In genomic region chr10:96080440-96081381, GRCm38 (mm10) we compare ENCODE assay signal across 8 mouse cellular contexts. TPM values are rescaled to one million over a fixed set of nuclear protein-coding genes. Genes with fewer than 3 reads are reported as not detected.
DNase-seq lines count a peak whose midpoint lies in the region; ATAC-seq lines count a peak whose summit lies in the region.

No protein-coding gene starts in this region.

- peak; percentile 61; the same call in 1 of the 2 replicates for ATAC-seq in frontal cortex, adult (ENCODE audit: low TSS enrichment)

- no peak for DNase-seq in frontal cortex, postnatal 14 days (ENCODE audit: low spot score in 2 of 2)
- peak; percentile 68 for DNase-seq in 416B (ENCODE audit: low read depth)
- DNase-seq in brain, adult 2 months (ENCODE audit: low read depth, low spot score), result peak; percentile 33
- DNase-seq in heart, postnatal 4 days, result peak; percentile 27
- DNase-seq in natural killer cell, adult 2 months (ENCODE audit: low spot score in 2 of 2), result peak; percentile 9 to 30
- no peak for DNase-seq in ovary, postnatal 36 days (ENCODE audit: low spot score)
- DNase-seq in cerebellum, adult 8-10 months, result no peak

RNA-seq across cellular contexts. Expression of gene Gm5426, which starts 55.7 kb away (rescaled TPM):
- not detected for total RNA-seq in heart, postnatal 4 days (2021)

Comparison
In these comparisons a context has a peak if more than half of its experiments do, and no peak if none do; other contexts are left out.
1. DNase-seq: peak in 416B (single experiment), brain, adult 2 months (single experiment), heart, postnatal 4 days (single experiment) and natural killer cell, adult 2 months (2 of 2); none in frontal cortex, postnatal 14 days (0 of 2), ovary, postnatal 36 days (single experiment) and cerebellum, adult 8-10 months (single experiment).